Mouse (Mus musculus) midbrain, postnatal 0 days (tissue): ENCODE results near the gene Sytl3. TPM values are rescaled to one million over a fixed set of nuclear protein-coding genes. Genes with fewer than 3 reads are reported as not detected.
A peak's percentile ranks its signal among the peaks of the same experiment; 100 is the strongest.

Experiments used
- ATAC-seq: fragments of 200-750 bp; cut with Nextera tagmentation; 2 replicates; pipeline ENCODE4 v1.8.0; 2017; ENCODE audit warnings: moderate number of reproducible peaks, mild to moderate bottlenecking, moderate TSS enrichment, moderate library complexity; ENCODE audit not compliant: low FRiP score
- DNase-seq: peaks from one replicate; pipeline ENCODE4 v3.0.0-alpha.2; 2015; ENCODE audit warnings: low spot score
- H3K27ac ChIP-seq: fragments of 300-500 bp; sonication (generic); 2 replicates; pipeline ENCODE4 v1.5.1; 2014; ENCODE audit warnings: low read depth, mild to moderate bottlenecking, low read length, mixed read lengths
- H3K27me3 ChIP-seq: fragments of 300-500 bp; sonication (generic); 2 replicates; pipeline ENCODE4 v1.6.1; 2014; ENCODE audit warnings: low read length, control low read depth, mixed read lengths; ENCODE audit not compliant: insufficient read depth
- H3K36me3 ChIP-seq: fragments of 300-500 bp; sonication (generic); 2 replicates; pipeline ENCODE4 v1.6.1; 2014; ENCODE audit warnings: low read length, control low read depth, mixed read lengths; ENCODE audit not compliant: insufficient read depth
- H3K4me1 ChIP-seq: fragments of 300-500 bp; sonication (generic); 2 replicates; pipeline ENCODE4 v1.6.1; 2014; ENCODE audit warnings: mild to moderate bottlenecking, control low read depth, antibody characterized with exemption, low read length, mixed read lengths; ENCODE audit not compliant: insufficient read depth
- H3K4me2 ChIP-seq: fragments of 300-500 bp; sonication (generic); 2 replicates; pipeline ENCODE4 v1.6.1; 2014; ENCODE audit warnings: low read depth, mild to moderate bottlenecking, low read length, mixed read lengths; ENCODE audit not compliant: poor library complexity, severe bottlenecking
- H3K4me3 ChIP-seq: fragments of 300-500 bp; sonication (generic); 2 replicates; pipeline ENCODE4 v1.5.1; 2014; ENCODE audit warnings: low read depth, mild to moderate bottlenecking, low read length, moderate library complexity
- H3K9ac ChIP-seq: fragments of 300-500 bp; sonication (generic); replicated peaks from 2 replicates; pipeline ENCODE4 v1.6.1; 2014; ENCODE audit warnings: mild to moderate bottlenecking, low read length, moderate library complexity, mixed read lengths; ENCODE audit not compliant: poor library complexity, severe bottlenecking
- H3K9me3 ChIP-seq: fragments of 300-500 bp; sonication (generic); 2 replicates; pipeline ENCODE4 v1.6.1; 2016; ENCODE audit warnings: low read length, control low read depth
- CTCF ChIP-seq: IDR thresholded peaks from 2 replicates; pipeline ENCODE4 v1.5.1; 2016; ENCODE audit warnings: antibody characterized with exemption, mild to moderate bottlenecking
- WGBS: fragments of 180-500 bp; shearing (Covaris S2); extraction: QIAGEN DNeasy Blood & Tissue Kit; methylation state at CpG from one replicate; pipeline ENCODE4 v1.1.7; 2014; 5-methylcytosine and 5-hydroxymethylcytosine counted together
- polyA plus RNA-seq: library from polyadenylated mRNA; unstranded; fragments of >200 nt; fragmentation: Nextera tagmentation; extraction: Ambion mirVana; gene quantifications from 2 replicates; pipeline ENCODE4 v1.2.1, GENCODE M21; 2015
- total RNA-seq: library from RNA; depleted of rRNA; stranded (reverse); fragments of >200 nt; gene quantifications from 2 replicates; pipeline ENCODE4 v1.2.3, GENCODE M21; 2014

Gene Sytl3
- total and polyA plus RNA-seq, 2 experiments from 2014 or later: 0.65 TPM; not detected in 1

DNA sequence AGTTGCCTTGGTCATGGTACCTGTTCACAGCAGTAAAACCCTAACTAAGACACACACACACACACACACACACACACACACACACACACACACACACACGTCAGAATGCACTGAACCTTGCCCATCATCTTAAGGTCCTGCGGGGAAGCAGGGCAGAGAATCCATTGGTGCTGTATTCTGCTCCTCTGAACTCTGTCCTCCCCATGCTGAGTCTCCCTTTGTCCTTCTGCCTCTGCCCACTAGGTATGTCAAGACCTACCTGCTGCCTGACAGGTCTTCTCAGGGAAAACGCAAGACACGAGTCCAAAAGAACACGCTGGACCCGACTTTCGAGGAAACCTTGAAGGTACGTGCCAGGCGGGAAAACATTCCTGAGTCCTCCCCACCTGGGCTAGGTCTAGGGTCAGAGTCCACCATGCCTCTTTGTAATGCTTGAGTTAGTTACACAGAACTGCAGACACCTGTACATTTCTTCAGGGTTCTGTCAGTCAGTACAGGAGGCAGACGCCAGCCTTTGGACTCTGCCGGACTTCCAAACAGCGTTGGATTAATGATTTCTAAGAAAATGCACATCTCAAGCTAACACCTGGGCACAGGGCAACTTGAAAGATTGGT lies 69.2 kb downstream of the Sytl3 start:
- no peak overlapping the region for H3K27ac ChIP-seq
- H3K9me3 ChIP-seq: no peaks in the 10 kb centered on the region
- no peaks in the 10 kb centered on the region for H3K4me1 ChIP-seq
- no peak for TF ChIP-seq CTCF
- no peak overlapping the region for H3K4me2 ChIP-seq
- DNase-seq (no peak), ATAC-seq (no peak)
- 92% methylated on average over 12 of the region's 12 CpGs for WGBS
- no peaks in the 10 kb centered on the region for H3K27me3 ChIP-seq
- no peak overlapping the region for H3K4me3 ChIP-seq
- no peaks in the 10 kb centered on the region for H3K36me3 ChIP-seq
- H3K9ac ChIP-seq: no peak overlapping the region

DNA sequence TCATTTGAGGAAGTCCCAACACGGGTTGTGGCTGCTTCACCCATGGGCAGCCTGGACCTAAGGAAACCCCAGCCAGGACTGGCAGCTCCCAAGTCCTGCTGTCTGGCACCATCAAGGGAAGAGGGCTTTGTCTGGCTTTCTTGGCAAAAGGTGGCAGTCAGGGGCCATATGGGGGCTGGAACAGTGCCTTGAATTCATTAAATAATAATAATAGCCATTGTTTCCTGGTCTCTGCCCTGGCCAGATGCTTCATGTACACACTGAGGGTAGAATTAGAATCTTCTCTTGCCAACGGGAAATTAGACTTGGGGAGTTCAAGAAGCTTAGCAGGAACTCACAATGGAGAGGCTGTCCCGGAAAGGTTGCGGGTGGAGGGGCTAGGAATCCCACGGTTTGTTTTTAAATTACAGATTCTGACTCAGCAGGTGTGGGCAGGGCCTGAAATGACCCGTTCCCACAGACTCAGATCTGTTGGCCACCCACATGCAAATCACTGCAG lies 70.4 kb downstream of the Sytl3 start:
- H3K27ac ChIP-seq: no peak overlapping the region
- DNase-seq: peak; percentile 79
- ATAC-seq: no peak
- no peak overlapping the region for H3K4me2 ChIP-seq
- H3K36me3 ChIP-seq: no peaks in the 10 kb centered on the region
- TF ChIP-seq CTCF: no peak
- no peaks in the 10 kb centered on the region for H3K27me3 ChIP-seq
- no peaks in the 10 kb centered on the region for H3K9me3 ChIP-seq
- H3K4me1 ChIP-seq: no peaks in the 10 kb centered on the region
- H3K9ac ChIP-seq: no peak overlapping the region
- 9% methylated on average over 6 of the region's 6 CpGs for WGBS
- H3K4me3 ChIP-seq: no peak overlapping the region

DNA sequence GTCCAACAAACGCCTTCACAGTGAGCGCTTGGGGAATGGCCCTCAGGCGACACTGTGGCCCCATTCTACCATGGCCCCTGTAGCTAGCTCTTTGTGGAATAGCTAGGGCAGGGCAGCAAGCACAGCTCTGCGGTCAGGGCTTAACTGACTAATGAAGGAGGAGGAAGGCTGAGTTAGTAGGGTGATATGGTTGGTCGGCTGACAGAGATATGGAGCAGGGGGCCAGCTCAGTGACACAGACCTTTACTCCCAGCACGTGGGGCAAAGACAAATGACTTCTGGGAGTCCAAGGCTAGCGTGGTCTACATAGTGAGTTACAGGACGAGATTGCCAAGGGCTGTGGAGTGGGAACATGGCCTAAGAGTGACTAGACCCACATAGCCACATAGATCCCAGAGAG lies 72.2 kb downstream of the Sytl3 start:
- TF ChIP-seq CTCF: no peak
- ATAC-seq: no peak
- DNase-seq: no peak
- no peak overlapping the region for H3K27ac ChIP-seq
- H3K4me2 ChIP-seq: no peak overlapping the region
- H3K36me3 ChIP-seq: no peaks in the 10 kb centered on the region
- no peaks in the 10 kb centered on the region for H3K9me3 ChIP-seq
- no peak overlapping the region for H3K4me3 ChIP-seq
- no peaks in the 10 kb centered on the region for H3K27me3 ChIP-seq
- no peaks in the 10 kb centered on the region for H3K4me1 ChIP-seq
- no peak overlapping the region for H3K9ac ChIP-seq
- 79% methylated on average over 8 of the region's 8 CpGs for WGBS

DNA sequence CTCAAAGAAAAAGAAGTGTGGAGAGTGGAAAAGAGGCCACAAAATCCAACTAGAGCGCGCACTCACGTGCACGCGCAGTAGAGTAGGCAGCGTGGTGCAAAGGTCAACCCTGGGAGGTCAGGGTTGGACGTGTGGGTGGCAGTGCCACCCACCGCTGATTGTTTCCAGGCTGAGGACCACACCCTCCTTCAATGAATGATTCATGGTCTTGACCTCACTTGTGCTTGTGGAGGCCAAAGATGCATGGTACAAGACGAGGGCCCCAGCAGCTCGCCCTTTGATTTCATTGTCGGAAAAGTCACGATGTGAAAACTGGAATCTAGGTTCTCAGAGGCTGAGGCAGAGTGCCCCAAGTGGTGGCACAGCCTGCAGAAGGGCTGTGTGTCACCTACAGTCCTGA lies 72.7 kb downstream of the Sytl3 start:
- no peaks in the 10 kb centered on the region for H3K9me3 ChIP-seq
- no peak overlapping the region for H3K4me3 ChIP-seq
- no peak for TF ChIP-seq CTCF
- whole genome bisulfite sequencing: 92% methylated on average over 12 of the region's 12 CpGs
- H3K36me3 ChIP-seq: no peaks in the 10 kb centered on the region
- no peaks in the 10 kb centered on the region for H3K4me1 ChIP-seq
- no peak overlapping the region for H3K27ac ChIP-seq
- no peak overlapping the region for H3K4me2 ChIP-seq
- DNase-seq: no peak
- ATAC-seq: no peak
- H3K27me3 ChIP-seq: no peaks in the 10 kb centered on the region
- H3K9ac ChIP-seq: no peak overlapping the region

DNA sequence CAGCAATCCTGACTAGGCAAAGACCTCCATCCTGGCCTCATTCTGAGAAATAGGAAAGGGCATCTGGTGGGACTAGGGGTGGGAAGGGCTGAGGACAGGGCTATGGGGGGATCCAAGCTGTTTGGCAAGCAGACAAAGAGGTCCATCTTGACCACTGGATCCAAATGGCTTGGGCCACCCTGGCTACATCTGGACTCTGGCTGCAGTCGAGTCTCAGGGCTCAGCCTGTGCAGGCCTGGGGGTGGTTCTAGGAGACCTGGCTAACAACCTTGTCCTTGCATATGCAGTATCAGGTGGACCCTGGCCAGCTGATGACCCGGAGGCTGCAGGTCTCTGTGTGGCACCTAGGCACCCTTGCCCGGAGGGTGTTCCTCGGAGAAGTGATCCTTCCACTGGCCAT lies 73.8 kb downstream of the Sytl3 start:
- Histone ChIP-seq H3K4me2 (no peak overlapping the region), H3K9ac (no peak overlapping the region), H3K4me3 (no peak overlapping the region), H3K36me3 (no peaks in the 10 kb centered on the region), H3K27ac (no peak overlapping the region), H3K4me1 (no peaks in the 10 kb centered on the region), H3K27me3 (no peaks in the 10 kb centered on the region), H3K9me3 (no peaks in the 10 kb centered on the region)
- 97% methylated on average over 4 of the region's 4 CpGs for WGBS
- no peak for TF ChIP-seq CTCF
- no peak for DNase-seq
- ATAC-seq: no peak

DNA sequence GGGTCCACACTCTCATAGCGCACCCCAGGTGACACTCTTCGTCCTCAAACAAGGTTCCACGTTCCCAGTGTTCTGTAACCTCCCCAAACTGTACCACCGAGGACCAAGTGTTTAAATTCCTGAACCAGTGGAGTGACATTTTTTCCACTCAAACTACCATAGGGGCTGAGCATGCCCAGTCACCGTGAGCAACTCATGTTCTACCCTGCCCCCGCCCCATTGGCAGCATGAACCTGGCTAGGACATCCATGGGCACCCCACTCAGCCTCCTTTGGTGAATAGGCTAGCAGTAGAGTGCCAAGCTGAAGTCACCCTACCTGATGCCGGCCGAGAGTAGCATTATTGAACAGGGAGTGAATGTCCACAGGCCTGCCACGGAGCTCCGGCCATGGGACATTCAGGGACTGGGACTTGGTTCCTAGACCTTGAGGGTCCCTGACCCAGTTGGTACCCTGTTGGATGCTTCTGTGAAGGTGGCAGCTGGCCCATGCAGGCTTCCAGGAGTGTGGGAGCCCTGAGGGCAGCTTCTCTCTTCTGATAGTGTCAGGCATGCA lies 74.5 kb downstream of the Sytl3 start:
- no peak overlapping the region for H3K9ac ChIP-seq
- 95% methylated on average over 10 of the region's 10 CpGs for WGBS
- no peak overlapping the region for H3K4me3 ChIP-seq
- TF ChIP-seq CTCF: no peak
- H3K27ac ChIP-seq: no peak overlapping the region
- H3K4me2 ChIP-seq: no peak overlapping the region
- DNase-seq (no peak), ATAC-seq (no peak)
- no peaks in the 10 kb centered on the region for H3K27me3 ChIP-seq
- H3K9me3 ChIP-seq: no peaks in the 10 kb centered on the region
- no peaks in the 10 kb centered on the region for H3K36me3 ChIP-seq
- H3K4me1 ChIP-seq: no peaks in the 10 kb centered on the region
